Mouse (Mus musculus): ENCODE measurements around the gene Acot12.

DNA sequence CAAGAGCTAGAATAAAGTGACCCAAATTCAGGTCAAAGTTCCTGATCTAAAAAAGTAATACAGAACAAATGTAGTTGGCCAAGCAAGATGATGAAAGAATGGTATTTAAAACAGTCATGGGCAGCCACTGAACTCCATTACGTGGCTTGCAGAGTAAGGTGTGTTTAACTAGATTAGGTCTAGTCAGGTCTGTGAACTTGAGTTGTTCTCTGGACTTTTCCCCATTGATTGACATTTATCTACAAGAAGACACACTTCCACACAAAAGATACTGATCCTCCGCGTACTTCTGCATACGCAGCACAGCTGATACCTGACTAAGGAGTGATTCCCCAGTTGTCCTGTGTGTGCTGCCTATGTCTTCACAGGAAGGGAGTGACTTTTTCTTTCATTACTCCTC, 24.3 kb downstream of the Acot12 start:
- TF ChIP-seq CTCF (conservative IDR thresholded peaks at IDR 0.05; ENCODE audit: insufficient read depth, insufficient read length, low read depth, low read length) (no peak), POLR2A (IDR thresholded peaks at IDR 0.05; ENCODE audit: low read depth, low read length) (no peak)
